Mouse (Mus musculus) liver, embryonic 14.5 days (tissue): ENCODE measurements around the gene Rgn. TPM values are rescaled to one million over a fixed set of nuclear protein-coding genes. Genes with fewer than 3 reads are reported as not detected.
A peak's percentile ranks its signal among the peaks of the same experiment; 100 is the strongest.

Experiments used
- ATAC-seq: fragments of 200-750 bp; cut with Nextera tagmentation; 2 replicates; pipeline ENCODE4 v1.8.0; 2017; ENCODE audit warnings: moderate number of reproducible peaks, mild to moderate bottlenecking, moderate library complexity; ENCODE audit not compliant: insufficient read depth
- DNase-seq, 3 experiments: peaks; one replicate each; pipeline ENCODE4 v3.0.0-alpha.2; 2012 to 2013; ENCODE audit warnings: low read depth in 3 of 3, low spot score in 3 of 3
- H3K27ac ChIP-seq: fragments of 300-500 bp; sonication (generic); 2 replicates; pipeline ENCODE4 v1.5.1; 2014; ENCODE audit warnings: moderate library complexity, mild to moderate bottlenecking, control low read depth, inconsistent platforms
- H3K27me3 ChIP-seq: fragments of 300-500 bp; sonication (generic); 2 replicates; pipeline ENCODE4 v1.6.1; 2014; ENCODE audit warnings: mild to moderate bottlenecking, low read length, moderate library complexity; ENCODE audit not compliant: control insufficient read depth, insufficient read depth
- H3K36me3 ChIP-seq: fragments of 300-500 bp; sonication (generic); replicated peaks from 2 replicates; pipeline ENCODE4 v1.6.1; 2014; ENCODE audit warnings: low read depth; ENCODE audit not compliant: control insufficient read depth, insufficient read depth
- H3K4me1 ChIP-seq, 2 experiments: fragments of 200-500 bp in 1 of 2; fragments of 300-500 bp in 1 of 2; sonication (generic) in 1 of 2; replicated peaks; 2 replicates each; pipeline ENCODE4 v1.6.1; 2012 to 2014; ENCODE audit warnings: antibody characterized with exemption in 1 of 2, inconsistent platforms in 1 of 2, low read length in 1 of 2; ENCODE audit not compliant: control insufficient read depth in 2 of 2, insufficient read depth in 2 of 2
- H3K4me2 ChIP-seq: fragments of 300-500 bp; sonication (generic); 2 replicates; pipeline ENCODE4 v1.6.1; 2014; ENCODE audit warnings: low read depth, mild to moderate bottlenecking, control low read depth, moderate library complexity
- H3K4me3 ChIP-seq, 2 experiments: fragments of 200-500 bp in 1 of 2; fragments of 300-500 bp in 1 of 2; sonication (generic) in 1 of 2; 2 replicates each; pipeline ENCODE4 v1.5.1; 2012 to 2014; ENCODE audit warnings: low read depth in 2 of 2, low read length in 2 of 2, mild to moderate bottlenecking in 2 of 2, control low read depth in 1 of 2, inconsistent platforms in 1 of 2, moderate library complexity in 1 of 2; ENCODE audit not compliant: insufficient read depth in 1 of 2
- H3K9ac ChIP-seq: fragments of 300-500 bp; sonication (generic); replicated peaks from 2 replicates; pipeline ENCODE4 v1.6.1; 2014; ENCODE audit warnings: mild to moderate bottlenecking, control low read depth, moderate library complexity
- H3K9me3 ChIP-seq: fragments of 300-500 bp; sonication (generic); 2 replicates; pipeline ENCODE4 v1.6.1; 2016; ENCODE audit warnings: low read length, mixed read lengths; ENCODE audit not compliant: control insufficient read depth
- CTCF ChIP-seq: IDR thresholded peaks from 2 replicates; pipeline ENCODE4 v1.5.1; 2016; ENCODE audit warnings: antibody characterized with exemption, low read depth, control low read depth
- EP300 ChIP-seq: IDR thresholded peaks from 2 replicates; pipeline ENCODE4 v1.6.1; 2016; ENCODE audit warnings: antibody characterized with exemption, low read depth
- WGBS: fragments of 180-500 bp; shearing (Covaris S2); extraction: QIAGEN DNeasy Blood & Tissue Kit; methylation state at CpG from one replicate; pipeline ENCODE4 v1.1.7; 2014; ENCODE audit not compliant: insufficient replicate concordance; 5-methylcytosine and 5-hydroxymethylcytosine counted together
- polyA plus RNA-seq, 2 experiments: library from polyadenylated mRNA; depleted of rRNA in 1 of 2; stranded (reverse) in 1 of 2; unstranded in 1 of 2; fragments of >200 nt; fragmentation: Nextera tagmentation in 1 of 2; extraction: Ambion mirVana in 1 of 2; gene quantifications; 2 replicates each; pipeline versions ENCODE4 v1.2.1 to v1.2.3; 2012 to 2014

The Rgn gene
- polyA plus RNA-seq (2012; rRNA removed) (47.6 and 79.6 TPM in 2 replicates), polyA plus RNA-seq (2014; fragmentation: Nextera tagmentation; extraction: Ambion mirVana) (162 and 170 TPM in 2 replicates)

DNA sequence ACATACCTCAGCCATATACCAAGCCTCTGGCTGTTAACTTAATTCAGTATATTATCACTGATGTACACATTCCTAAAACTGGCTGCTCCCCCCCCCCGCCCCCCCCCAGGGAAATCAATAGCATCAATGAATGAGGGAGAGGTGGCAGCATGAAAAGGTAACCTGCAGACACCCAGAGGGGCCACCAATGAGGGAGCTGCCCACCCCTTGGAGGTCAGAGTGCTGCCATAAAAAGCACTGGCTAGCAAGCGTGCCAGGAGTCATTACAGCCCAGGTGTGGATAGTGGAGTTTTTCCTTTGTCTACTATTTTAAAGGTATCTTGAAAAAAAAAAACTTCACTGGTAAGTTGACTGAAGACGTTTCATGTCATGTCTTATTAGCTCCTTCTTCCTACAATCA, at the start of gene Rgn:
Gene Rgn, plus strand, starts transcription at position 256 of the 400 bp plus-strand sequence.
- no peak for DNase-seq
- Histone ChIP-seq H3K27ac (no peak within 1 kb of the TSS), H3K9ac (no peak within 1 kb of the TSS), H3K36me3 (no peaks in the 10 kb centered on the region), H3K4me3 (peak within 1 kb of the TSS; percentile 16 to 17; a peak in 2 of 4 replicates), H3K9me3 (no peaks in the 10 kb centered on the region), H3K4me2 (peak within 1 kb of the TSS; percentile 26; the same call in 1 of the 2 replicates), H3K27me3 (no peaks in the 10 kb centered on the region), H3K4me1 (no peaks in the 10 kb centered on the region)
- TF ChIP-seq EP300 (no peak), CTCF (no peak)
- WGBS, result 31% methylated on average over 3 of the region's 3 CpGs
- no peak for ATAC-seq

DNA sequence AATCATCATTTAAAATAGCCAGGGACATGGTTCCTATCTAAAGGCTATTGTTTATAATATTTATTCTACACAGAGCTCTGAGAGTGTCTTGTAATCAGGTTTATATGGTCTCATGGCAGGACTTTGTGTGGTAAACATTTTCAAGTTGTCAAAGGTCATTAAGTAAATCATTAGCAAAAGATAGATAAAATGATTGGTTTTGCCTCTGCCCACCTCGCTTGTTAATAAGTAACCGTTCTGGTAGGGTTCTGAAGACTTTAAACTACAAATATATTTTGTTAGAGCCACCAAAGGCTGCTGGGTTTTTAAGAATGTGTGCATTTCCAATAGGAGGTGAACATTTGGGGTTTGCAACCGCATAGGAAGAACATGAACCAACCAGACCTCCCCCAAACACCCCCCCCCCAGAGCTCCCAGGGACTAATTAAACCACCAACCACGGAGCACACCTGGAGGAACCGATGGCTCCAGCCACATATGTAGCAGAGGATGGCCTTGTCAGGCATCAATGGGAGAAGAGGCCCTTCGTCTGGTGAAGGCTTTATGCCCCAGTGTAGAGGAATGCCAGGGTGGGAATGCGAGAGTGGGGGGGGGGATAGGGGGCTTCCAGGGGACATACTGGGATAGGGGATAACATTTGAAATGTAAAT, 29.2 kb upstream of the Rgn start:
- Histone ChIP-seq H3K27ac (no peak overlapping the region), H3K27me3 (no peaks in the 10 kb centered on the region), H3K4me1 (no peaks in the 10 kb centered on the region), H3K9me3 (no peaks in the 10 kb centered on the region), H3K9ac (no peak overlapping the region), H3K36me3 (no peaks in the 10 kb centered on the region; the same call in 1 of the 2 replicates), H3K4me3 (no peak overlapping the region), H3K4me2 (no peak overlapping the region)
- WGBS, result 62% methylated on average over 7 of the region's 7 CpGs
- ATAC-seq (no peak), DNase-seq (peak in 1 of 3 experiments; percentile 1)
- no peak for TF ChIP-seq CTCF
- TF ChIP-seq EP300, result no peak

DNA sequence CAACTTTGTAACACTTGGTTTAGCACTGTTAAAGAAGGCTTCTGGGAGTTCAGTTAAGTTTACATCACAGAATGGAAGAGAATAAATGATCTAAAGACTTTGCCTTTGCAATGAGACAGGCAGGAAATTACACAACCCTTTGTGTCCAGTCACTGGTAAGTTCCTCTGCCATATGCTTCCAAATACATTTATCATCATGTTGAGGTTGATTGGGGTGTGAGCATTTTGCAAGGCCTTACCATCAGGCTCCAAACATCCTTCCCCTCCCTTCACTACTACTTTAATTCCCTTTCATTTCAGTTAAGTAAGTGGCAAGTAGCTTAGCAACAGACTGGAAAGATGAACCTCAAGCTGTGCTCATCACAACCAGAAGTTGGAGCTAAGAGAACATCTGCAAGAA, 28.0 kb upstream of the Rgn start:
- TF ChIP-seq CTCF, result no peak
- TF ChIP-seq EP300, result no peak
- Histone ChIP-seq H3K4me2 (no peak overlapping the region), H3K27ac (no peak overlapping the region), H3K36me3 (no peaks in the 10 kb centered on the region; the same call in 1 of the 2 replicates), H3K4me1 (no peaks in the 10 kb centered on the region), H3K9me3 (no peaks in the 10 kb centered on the region), H3K9ac (no peak overlapping the region), H3K27me3 (no peaks in the 10 kb centered on the region), H3K4me3 (no peak overlapping the region)
- DNase-seq, result no peak
- no peak for ATAC-seq

DNA sequence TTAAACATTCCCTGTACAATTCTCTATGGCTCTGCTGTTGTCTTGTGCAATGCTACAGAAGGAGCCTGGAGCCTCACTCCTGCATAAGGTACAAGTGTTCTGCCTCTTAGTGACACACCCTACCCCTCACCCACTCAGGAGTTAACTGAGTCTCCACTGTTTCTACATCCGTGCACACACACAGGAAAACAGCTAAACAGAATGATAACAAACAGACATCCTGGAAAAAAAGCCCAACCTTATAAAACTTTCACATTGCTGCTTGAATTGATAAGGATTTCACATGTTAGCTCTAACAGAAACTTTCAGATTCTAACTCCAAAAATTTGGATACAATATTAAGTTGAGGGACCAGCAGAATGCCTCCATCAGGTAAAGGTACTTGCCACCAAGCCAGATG, 17.0 kb upstream of the Rgn start:
- H3K4me2 ChIP-seq, result no peak overlapping the region

DNA sequence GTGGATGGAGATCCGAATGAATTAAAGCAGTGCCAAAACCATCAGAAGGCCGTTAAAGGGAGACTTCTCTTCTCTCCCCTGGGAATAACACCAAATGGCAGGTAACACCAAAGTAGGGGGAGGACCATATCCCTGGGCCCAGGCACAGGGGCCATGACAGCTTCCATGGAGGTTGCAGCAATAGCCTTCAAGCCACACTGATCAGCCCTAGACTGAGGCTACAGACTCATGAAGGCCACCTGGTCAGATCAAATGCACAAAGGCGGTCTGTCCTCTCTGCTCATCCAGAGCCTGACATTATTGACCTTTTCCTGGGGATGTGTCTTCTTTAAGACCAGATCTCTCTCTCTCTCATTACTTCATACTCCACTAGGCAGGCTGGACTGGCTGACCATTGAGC, 5.7 kb upstream of the Rgn start:
- DNase-seq, result no peak
- 69% methylated on average over 3 of the region's 3 CpGs for WGBS
- no peak overlapping the region for H3K4me2 ChIP-seq

More for the DNA sequence above, 17.0 kb upstream of the Rgn start:
- Histone ChIP-seq H3K9me3 (no peaks in the 10 kb centered on the region), H3K4me3 (no peak overlapping the region), H3K9ac (no peak overlapping the region), H3K27me3 (no peaks in the 10 kb centered on the region), H3K27ac (no peak overlapping the region), H3K4me1 (no peaks in the 10 kb centered on the region), H3K36me3 (no peaks in the 10 kb centered on the region)
- no peak for TF ChIP-seq CTCF
- no peak for TF ChIP-seq EP300
- no peak for DNase-seq
- WGBS, result 14% methylated on average over 1 of the region's 1 CpGs
- ATAC-seq, result no peak

More for the DNA sequence above, 5.7 kb upstream of the Rgn start:
- Histone ChIP-seq H3K36me3 (no peaks in the 10 kb centered on the region), H3K27me3 (no peaks in the 10 kb centered on the region), H3K9me3 (no peaks in the 10 kb centered on the region), H3K27ac (no peak overlapping the region), H3K4me1 (no peaks in the 10 kb centered on the region), H3K9ac (no peak overlapping the region), H3K4me3 (no peak overlapping the region)
- no peak for TF ChIP-seq CTCF
- no peak for TF ChIP-seq EP300
- no peak for ATAC-seq
